Mouse (Mus musculus) heart, embryonic 10.5 days (tissue): ENCODE data around the gene Ror1. TPM values are rescaled to one million over a fixed set of nuclear protein-coding genes. Genes with fewer than 3 reads are reported as not detected.

Experiments used
- DNase-seq: peaks from one replicate; pipeline ENCODE4 v3.0.0-alpha.2; 2017; ENCODE audit warnings: low spot score
- H3K27ac ChIP-seq: fragments of 300-500 bp; sonication (generic); 2 replicates; pipeline ENCODE4 v1.5.1; 2016; ENCODE audit warnings: mild to moderate bottlenecking
- H3K27me3 ChIP-seq: fragments of 300-500 bp; sonication (generic); 2 replicates; pipeline ENCODE4 v1.6.1; 2016; ENCODE audit warnings: mild to moderate bottlenecking; ENCODE audit not compliant: poor library complexity, insufficient read depth, severe bottlenecking
- H3K36me3 ChIP-seq: fragments of 300-500 bp; sonication (generic); 2 replicates; pipeline ENCODE4 v1.6.1; 2016; ENCODE audit warnings: mild to moderate bottlenecking, moderate library complexity
- H3K4me1 ChIP-seq: fragments of 300-500 bp; sonication (generic); 2 replicates; pipeline ENCODE4 v1.6.1; 2016; ENCODE audit warnings: mild to moderate bottlenecking
- H3K4me3 ChIP-seq: fragments of 300-500 bp; sonication (generic); 2 replicates; pipeline ENCODE4 v1.5.1; 2016; ENCODE audit warnings: mild to moderate bottlenecking, moderate library complexity
- H3K9me3 ChIP-seq: fragments of 300-500 bp; sonication (generic); 2 replicates; pipeline ENCODE4 v1.6.1; 2016; ENCODE audit warnings: mild to moderate bottlenecking, moderate library complexity
- WGBS: fragments of 180-500 bp; shearing (Covaris S2); methylation state at CpG from one replicate; pipeline ENCODE4 v1.1.7; 2016; 5-methylcytosine and 5-hydroxymethylcytosine counted together
- polyA plus RNA-seq: library from polyadenylated mRNA; unstranded; fragments of >200 nt; fragmentation: Nextera tagmentation; extraction: Ambion mirVana; gene quantifications from 2 replicates; pipeline ENCODE4 v1.2.1, GENCODE M21; 2016

Gene Ror1
- polyA plus RNA-seq, 1 experiment from 2014 or later = 9.3 TPM

DNA sequence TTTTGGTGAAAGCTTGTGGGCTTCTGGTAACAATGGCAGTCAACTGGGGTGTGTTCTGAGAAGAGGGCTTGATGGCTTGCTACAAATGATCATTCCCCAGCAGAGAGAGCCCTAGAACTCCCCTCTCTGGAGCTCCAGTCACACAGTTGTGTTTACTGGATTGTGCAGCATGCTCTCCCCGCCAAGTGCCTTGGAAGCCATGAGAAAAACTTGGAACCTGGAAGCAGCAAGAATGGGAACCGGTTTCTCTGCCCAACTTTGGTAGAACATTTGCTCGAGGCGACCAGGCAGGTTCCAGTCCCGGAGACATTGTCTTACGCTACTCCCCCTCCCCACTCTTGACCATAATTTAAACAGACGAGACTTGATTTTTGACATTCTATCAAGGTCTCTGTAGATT, 80.0 kb downstream of the Ror1 start:
- Histone ChIP-seq H3K27me3 (no peaks in the 10 kb centered on the region), H3K27ac (no peak overlapping the region), H3K9me3 (no peaks in the 10 kb centered on the region), H3K36me3 (no peaks in the 10 kb centered on the region), H3K4me3 (no peak overlapping the region), H3K4me1 (peaks cover 23% of the 10 kb centered on the region)
- no peak for DNase-seq
- 80% methylated on average over 7 of the region's 7 CpGs for WGBS

DNA sequence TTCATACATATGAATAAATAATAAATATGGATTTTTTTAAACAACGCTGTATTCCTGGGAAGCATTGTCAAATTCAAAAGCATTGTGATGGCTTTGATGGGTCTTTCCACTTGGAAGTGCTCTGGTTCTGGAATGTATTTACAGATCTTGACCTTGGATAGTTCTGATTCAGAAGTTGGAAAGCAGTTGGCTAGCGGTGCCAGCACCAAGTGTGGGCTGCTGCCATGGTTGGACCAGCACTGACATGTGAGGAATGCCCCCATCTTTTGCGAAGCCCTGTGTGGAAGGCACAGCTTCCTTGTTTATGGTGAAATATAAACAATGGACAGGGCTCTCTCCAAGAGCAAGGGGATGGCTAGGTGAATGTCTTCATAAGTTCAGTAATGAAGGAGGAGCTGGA, 82.7 kb downstream of the Ror1 start:
- H3K4me3 ChIP-seq = no peak overlapping the region
- no peak for DNase-seq
- no peaks in the 10 kb centered on the region for H3K36me3 ChIP-seq
- H3K4me1 ChIP-seq = peaks cover 9% of the 10 kb centered on the region
- no peaks in the 10 kb centered on the region for H3K27me3 ChIP-seq
- H3K27ac ChIP-seq = no peak overlapping the region
- no peaks in the 10 kb centered on the region for H3K9me3 ChIP-seq
- 84% methylated on average over 3 of the region's 3 CpGs for WGBS

- DNase-seq = no peak
- Histone ChIP-seq H3K27me3 (no peaks in the 10 kb centered on the region), H3K9me3 (no peaks in the 10 kb centered on the region), H3K4me1 (peaks cover 9% of the 10 kb centered on the region), H3K4me3 (no peak overlapping the region), H3K27ac (no peak overlapping the region), H3K36me3 (no peaks in the 10 kb centered on the region)
- WGBS = 81% methylated on average over 5 of the region's 5 CpGs
Observed at GRCm38 (mm10) chr4:100181676-100182075, 86.1 kb downstream of the Ror1 start.

DNA sequence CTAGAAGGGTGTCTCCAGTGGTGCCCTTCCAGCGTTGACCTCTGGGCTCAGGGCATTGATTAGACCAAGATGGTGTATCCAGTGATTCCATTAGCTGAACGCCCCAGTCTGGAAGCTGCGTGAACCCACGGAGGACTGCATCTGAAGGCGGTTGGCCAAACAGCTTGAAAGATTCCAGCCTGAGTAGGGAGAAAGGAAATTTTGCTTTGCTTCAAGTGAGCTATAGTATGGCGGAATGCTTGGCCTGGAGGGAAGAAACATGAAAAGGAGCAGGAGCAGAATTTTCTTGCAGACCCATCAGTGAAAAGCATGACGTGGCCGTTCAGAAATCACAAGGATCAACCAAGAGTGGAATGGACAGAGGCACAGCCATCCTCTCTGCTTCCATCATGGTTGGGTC, 91.2 kb downstream of the Ror1 start:
- Histone ChIP-seq H3K27ac (no peak overlapping the region), H3K27me3 (no peaks in the 10 kb centered on the region), H3K36me3 (no peaks in the 10 kb centered on the region), H3K9me3 (no peaks in the 10 kb centered on the region), H3K4me3 (no peak overlapping the region), H3K4me1 (peaks cover 21% of the 10 kb centered on the region)
- WGBS = 91% methylated on average over 8 of the region's 8 CpGs
- DNase-seq = no peak

DNA sequence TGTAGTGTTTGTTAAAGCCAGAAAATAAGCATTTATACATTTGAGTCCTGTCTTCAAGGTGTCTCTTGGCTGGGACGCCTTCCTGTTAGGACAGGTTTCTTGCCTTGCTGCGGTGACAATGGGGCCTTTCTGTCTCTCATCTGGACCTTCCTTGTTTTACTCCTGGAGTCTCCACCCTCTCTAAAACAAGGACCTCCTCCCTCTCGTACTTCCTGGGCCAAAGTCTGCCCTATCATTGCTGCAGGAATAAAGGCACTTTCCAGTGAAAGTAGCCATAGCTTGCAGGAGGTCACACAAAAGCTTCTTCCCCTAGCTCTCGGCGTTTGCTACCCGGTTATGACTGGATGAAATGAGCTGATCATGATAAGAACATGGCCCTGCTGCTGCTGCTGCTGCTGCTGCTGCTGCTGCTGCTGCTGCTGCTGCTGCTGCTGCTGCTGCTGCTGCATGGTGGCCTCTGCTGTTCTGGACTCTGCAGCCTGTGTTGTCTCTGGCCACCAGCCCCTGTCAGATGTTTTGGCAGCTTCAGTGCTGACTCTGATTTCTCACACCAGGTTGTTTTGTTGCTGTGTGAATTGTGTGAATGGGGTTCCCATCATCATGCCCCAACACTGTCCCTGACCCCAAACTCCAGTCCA, 92.1 kb downstream of the Ror1 start:
- WGBS = 36% methylated on average over 6 of the region's 6 CpGs
- H3K9me3 ChIP-seq = no peaks in the 10 kb centered on the region
- no peak for DNase-seq
- no peaks in the 10 kb centered on the region for H3K27me3 ChIP-seq
- no peaks in the 10 kb centered on the region for H3K36me3 ChIP-seq
- H3K4me3 ChIP-seq = no peak overlapping the region
- peaks cover 21% of the 10 kb centered on the region for H3K4me1 ChIP-seq
- H3K27ac ChIP-seq = peak overlapping the region; percentile 52

- no peak for DNase-seq
- H3K27ac ChIP-seq = peak overlapping the region; percentile 52
Observed at GRCm38 (mm10) chr4:100188201-100188699, 92.7 kb downstream of the Ror1 start.

GRCm38 (mm10) chr4:100191483-100191882, 95.9 kb downstream of the Ror1 start:
- Histone ChIP-seq H3K9me3 (no peaks in the 10 kb centered on the region), H3K4me1 (peaks cover 25% of the 10 kb centered on the region), H3K27me3 (peaks cover 6% of the 10 kb centered on the region; the same call in 1 of the 2 replicates), H3K4me3 (no peak overlapping the region), H3K27ac (no peak overlapping the region), H3K36me3 (no peaks in the 10 kb centered on the region)
- no peak for DNase-seq
- 38% methylated on average over 6 of the region's 6 CpGs for WGBS

More at GRCm38 (mm10) chr4:100188201-100188699, 92.7 kb downstream of the Ror1 start:
- H3K36me3 ChIP-seq = no peaks in the 10 kb centered on the region
- H3K4me3 ChIP-seq = 0 out of 2 replicates have a peak overlapping the region, but pooled peaks have one; percentile 9
- H3K4me1 ChIP-seq = peaks cover 21% of the 10 kb centered on the region
- 26% methylated on average over 4 of the region's 4 CpGs for WGBS
- no peaks in the 10 kb centered on the region for H3K9me3 ChIP-seq
- no peaks in the 10 kb centered on the region for H3K27me3 ChIP-seq

- no peaks in the 10 kb centered on the region for H3K36me3 ChIP-seq
- WGBS = 81% methylated on average over 3 of the region's 3 CpGs
- H3K27ac ChIP-seq = no peak overlapping the region
- H3K9me3 ChIP-seq = no peaks in the 10 kb centered on the region
- no peak overlapping the region for H3K4me3 ChIP-seq
- DNase-seq = no peak
- H3K4me1 ChIP-seq = peaks cover 21% of the 10 kb centered on the region
- H3K27me3 ChIP-seq = peaks cover 6% of the 10 kb centered on the region; the same call in 1 of the 2 replicates
Observed at GRCm38 (mm10) chr4:100194136-100194535, 98.5 kb downstream of the Ror1 start.

GRCm38 (mm10) chr4:100196255-100196793, 100.7 kb downstream of the Ror1 start:
- Histone ChIP-seq H3K27me3 (peaks cover 9% of the 10 kb centered on the region; the same call in 1 of the 2 replicates), H3K36me3 (no peaks in the 10 kb centered on the region), H3K4me3 (no peak overlapping the region), H3K9me3 (no peaks in the 10 kb centered on the region), H3K27ac (no peak overlapping the region), H3K4me1 (peaks cover 24% of the 10 kb centered on the region)
- DNase-seq = no peak
- WGBS = 82% methylated on average over 5 of the region's 5 CpGs

DNA sequence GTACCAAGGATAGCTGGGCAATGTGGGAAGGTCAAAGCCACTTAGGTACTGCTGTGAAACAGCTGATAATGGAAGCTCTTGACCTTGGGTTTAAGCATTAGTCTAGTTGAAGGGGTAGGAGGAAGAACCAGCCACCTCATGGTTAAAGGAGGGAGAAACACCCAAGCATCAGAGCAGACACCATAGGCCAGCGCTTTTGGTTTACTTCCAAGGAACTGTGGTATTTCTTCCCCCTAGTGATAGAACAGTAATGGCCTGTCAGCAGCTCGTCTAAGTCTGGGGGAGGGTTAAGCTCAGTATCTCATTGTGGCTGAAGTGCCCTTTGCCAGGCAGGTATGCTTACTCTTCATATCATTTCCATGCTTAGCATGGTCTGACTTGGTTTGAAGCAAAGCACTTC, 102.7 kb downstream of the Ror1 start:
- 27% methylated on average over 2 of the region's 2 CpGs for WGBS
- no peak for DNase-seq

DNA sequence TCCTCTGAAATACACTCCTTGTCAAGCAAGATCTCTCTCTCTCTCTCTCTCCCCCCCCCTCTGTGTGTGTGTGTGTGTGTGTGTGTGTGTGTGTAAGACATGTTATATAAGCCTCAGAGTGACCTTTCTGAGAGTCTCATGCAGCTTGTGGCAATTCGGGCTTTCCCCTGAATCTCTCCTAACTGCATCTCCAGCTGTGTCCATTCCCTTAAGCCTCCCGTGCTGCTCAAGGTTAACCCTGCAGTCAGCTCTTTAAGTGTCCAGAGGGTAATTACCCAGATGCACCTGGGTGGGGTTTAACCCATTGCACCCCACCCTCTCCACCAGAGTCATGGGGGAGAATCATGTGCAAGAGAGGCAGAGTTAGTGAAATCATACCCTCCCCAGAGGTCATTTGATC, 105.7 kb downstream of the Ror1 start:
- Histone ChIP-seq H3K27me3 (peaks cover 40% of the 10 kb centered on the region), H3K27ac (no peak overlapping the region), H3K36me3 (no peaks in the 10 kb centered on the region), H3K9me3 (no peaks in the 10 kb centered on the region), H3K4me1 (peaks cover 25% of the 10 kb centered on the region), H3K4me3 (no peak overlapping the region)
- DNase-seq = no peak
- 45% methylated on average over 2 of the region's 2 CpGs for WGBS

More for the DNA sequence above, 102.7 kb downstream of the Ror1 start:
- no peak overlapping the region for H3K4me3 ChIP-seq
- H3K36me3 ChIP-seq = no peaks in the 10 kb centered on the region
- no peaks in the 10 kb centered on the region for H3K9me3 ChIP-seq
- H3K4me1 ChIP-seq = peaks cover 21% of the 10 kb centered on the region
- peaks cover 21% of the 10 kb centered on the region for H3K27me3 ChIP-seq
- H3K27ac ChIP-seq = no peak overlapping the region

GRCm38 (mm10) chr4:100203066-100203465, 107.5 kb downstream of the Ror1 start:
- WGBS = 63% methylated on average over 5 of the region's 5 CpGs
- Histone ChIP-seq H3K4me1 (peaks cover 18% of the 10 kb centered on the region), H3K36me3 (no peaks in the 10 kb centered on the region), H3K27ac (no peak overlapping the region), H3K4me3 (no peak overlapping the region), H3K27me3 (peaks cover 46% of the 10 kb centered on the region), H3K9me3 (no peaks in the 10 kb centered on the region)
- DNase-seq = no peak

GRCm38 (mm10) chr4:100203688-100204087, 108.1 kb downstream of the Ror1 start:
- no peaks in the 10 kb centered on the region for H3K36me3 ChIP-seq
- 46% methylated on average over 5 of the region's 5 CpGs for WGBS
- no peak overlapping the region for H3K4me3 ChIP-seq
- peaks cover 46% of the 10 kb centered on the region for H3K27me3 ChIP-seq
- 0 out of 2 replicates have a peak overlapping the region, but pooled peaks have one; percentile 10 for H3K27ac ChIP-seq
- H3K4me1 ChIP-seq = peaks cover 14% of the 10 kb centered on the region
- no peak for DNase-seq
- no peaks in the 10 kb centered on the region for H3K9me3 ChIP-seq
